Mouse (Mus musculus): ENCODE data around the gene Dgkq. TPM values are rescaled to one million over a fixed set of nuclear protein-coding genes. Genes with fewer than 3 reads are reported as not detected.

Dgkq gene
- polyA plus RNA-seq, 1 experiment from 2014 or later = 11.7 TPM

- peak overlapping the region; percentile 90 for H3K4me3 ChIP-seq
- no peaks in the 10 kb centered on the region for H3K27me3 ChIP-seq
- peak overlapping the region; percentile 89 for H3K27ac ChIP-seq
- WGBS = 2% methylated on average over 32 of the region's 32 CpGs
- peaks cover 23% of the 10 kb centered on the region for H3K4me1 ChIP-seq
- ATAC-seq (ENCODE audit: borderline replicate concordance, extremely low read depth, low FRiP score, low TSS enrichment) = peak; percentile 88
- peaks cover 5% of the 10 kb centered on the region; the same call in 1 of the 2 replicates for H3K36me3 ChIP-seq
- H3K4me2 ChIP-seq = peak overlapping the region; percentile 86
- no peaks in the 10 kb centered on the region for H3K9me3 ChIP-seq
- H3K9ac ChIP-seq = peak overlapping the region; percentile 95
These were observed 40.4 kb downstream of the Dgkq start for GRCm38 (mm10) chr5:108628891-108629633.

- Histone ChIP-seq H3K4me1 (peaks cover 23% of the 10 kb centered on the region), H3K36me3 (peaks cover 30% of the 10 kb centered on the region), H3K9ac (no peak overlapping the region), H3K27me3 (no peaks in the 10 kb centered on the region), H3K27ac (no peak overlapping the region), H3K4me2 (no peak overlapping the region), H3K9me3 (no peaks in the 10 kb centered on the region), H3K4me3 (no peak overlapping the region)
- ATAC-seq (ENCODE audit: borderline replicate concordance, extremely low read depth, low FRiP score, low TSS enrichment) = no peak
- 82% methylated on average over 4 of the region's 4 CpGs for WGBS
These were observed 43.3 kb downstream of the Dgkq start for GRCm38 (mm10) chr5:108626050-108626660.

GRCm38 (mm10) chr5:108621870-108622269 lies 47.6 kb downstream of the Dgkq start:
- 57% methylated on average over 2 of the region's 2 CpGs for WGBS
- Histone ChIP-seq H3K9me3 (no peaks in the 10 kb centered on the region), H3K9ac (no peak overlapping the region), H3K27me3 (no peaks in the 10 kb centered on the region), H3K27ac (no peak overlapping the region), H3K36me3 (peaks cover 42% of the 10 kb centered on the region), H3K4me1 (no peaks in the 10 kb centered on the region), H3K4me2 (no peak overlapping the region), H3K4me3 (no peak overlapping the region)
- ATAC-seq (ENCODE audit: borderline replicate concordance, extremely low read depth, low FRiP score, low TSS enrichment) = no peak

GRCm38 (mm10) chr5:108610426-108610825 lies 59.0 kb downstream of the Dgkq start:
- Histone ChIP-seq H3K27me3 (no peaks in the 10 kb centered on the region), H3K9ac (no peak overlapping the region), H3K9me3 (no peaks in the 10 kb centered on the region), H3K4me2 (no peak overlapping the region), H3K36me3 (peaks cover 92% of the 10 kb centered on the region), H3K4me1 (no peaks in the 10 kb centered on the region), H3K27ac (no peak overlapping the region), H3K4me3 (no peak overlapping the region)
- WGBS = 92% methylated on average over 1 of the region's 1 CpGs
- no peak for ATAC-seq (ENCODE audit: borderline replicate concordance, extremely low read depth, low FRiP score, low TSS enrichment)

DNA sequence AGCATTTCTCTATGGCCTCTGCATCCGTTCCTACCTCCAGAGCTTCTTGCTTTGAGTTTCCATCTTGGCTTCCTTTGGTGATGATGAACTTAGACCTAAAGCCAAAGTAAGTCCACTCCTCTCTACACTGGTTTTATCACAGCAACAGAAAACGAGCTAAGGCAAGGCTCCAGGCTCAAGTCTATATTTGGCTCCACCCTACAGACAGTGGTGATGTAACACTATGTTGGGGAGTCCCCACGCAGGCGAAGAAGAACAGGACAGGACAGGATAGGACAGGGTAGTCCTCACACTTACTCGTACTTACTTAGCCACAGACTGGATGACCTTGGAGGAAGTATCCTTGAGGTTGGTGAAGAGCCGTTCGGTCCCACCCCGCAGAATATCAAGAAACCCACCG lies 66.9 kb downstream of the Dgkq start:
- H3K36me3 ChIP-seq = peaks cover 85% of the 10 kb centered on the region
- ATAC-seq (ENCODE audit: borderline replicate concordance, extremely low read depth, low FRiP score, low TSS enrichment) = no peak
- WGBS = 90% methylated on average over 9 of the region's 9 CpGs
- no peak overlapping the region for H3K9ac ChIP-seq
- H3K9me3 ChIP-seq = no peaks in the 10 kb centered on the region
- no peak overlapping the region for H3K4me3 ChIP-seq
- H3K27ac ChIP-seq = no peak overlapping the region
- no peak overlapping the region for H3K4me2 ChIP-seq
- H3K27me3 ChIP-seq = no peaks in the 10 kb centered on the region
- H3K4me1 ChIP-seq = no peaks in the 10 kb centered on the region

GRCm38 (mm10) chr5:108599923-108600322 lies 69.5 kb downstream of the Dgkq start:
- H3K27me3 ChIP-seq = no peaks in the 10 kb centered on the region
- no peak for ATAC-seq (ENCODE audit: borderline replicate concordance, extremely low read depth, low FRiP score, low TSS enrichment)
- peak overlapping the region; percentile 53 for H3K27ac ChIP-seq
- no peak overlapping the region for H3K4me2 ChIP-seq
- H3K36me3 ChIP-seq = peaks cover 86% of the 10 kb centered on the region
- no peak overlapping the region for H3K9ac ChIP-seq
- no peak overlapping the region for H3K4me3 ChIP-seq
- no peaks in the 10 kb centered on the region for H3K9me3 ChIP-seq
- H3K4me1 ChIP-seq = no peaks in the 10 kb centered on the region
- WGBS = 51% methylated on average over 1 of the region's 1 CpGs

Other genes starting within 250 kb of the Dgkq start
- 344 and 363 TPM in 2 replicates for gene Atp5k, start 235.2 kb downstream of the Dgkq start, polyA plus RNA-seq (2015; fragmentation: Nextera tagmentation; extraction: Ambion mirVana)
- gene Mfsd7a, start 220.8 kb downstream of the Dgkq start, polyA plus RNA-seq (2015; fragmentation: Nextera tagmentation; extraction: Ambion mirVana) = 0.24 and 0.34 TPM in 2 replicates
- 17.2 and 19.3 TPM in 2 replicates for gene Pcgf3, start 208.4 kb downstream of the Dgkq start, polyA plus RNA-seq (2015; fragmentation: Nextera tagmentation; extraction: Ambion mirVana)
- 0.57 and 0.98 TPM in 2 replicates for gene Cplx1, start 119.6 kb downstream of the Dgkq start, polyA plus RNA-seq (2015; fragmentation: Nextera tagmentation; extraction: Ambion mirVana)
- 46.5 and 49.0 TPM in 2 replicates for gene Gak, start 39.9 kb downstream of the Dgkq start, polyA plus RNA-seq (2015; fragmentation: Nextera tagmentation; extraction: Ambion mirVana)
- 28.3 and 29.5 TPM in 2 replicates for gene Tmem175, start 39.9 kb downstream of the Dgkq start, polyA plus RNA-seq (2015; fragmentation: Nextera tagmentation; extraction: Ambion mirVana)
- 12.1 and 14.5 TPM in 2 replicates for gene Idua, start 9.3 kb downstream of the Dgkq start, polyA plus RNA-seq (2015; fragmentation: Nextera tagmentation; extraction: Ambion mirVana)
- gene Slc26a1, start 5.9 kb upstream of the Dgkq start, polyA plus RNA-seq (2015; fragmentation: Nextera tagmentation; extraction: Ambion mirVana) = 0.39 and 0.50 TPM in 2 replicates
- gene Fgfrl1, start 22.7 kb upstream of the Dgkq start, polyA plus RNA-seq (2015; fragmentation: Nextera tagmentation; extraction: Ambion mirVana) = 35.8 and 36.3 TPM in 2 replicates
- not detected in 2 replicates for gene Rnf212, start 105.3 kb upstream of the Dgkq start, polyA plus RNA-seq (2015; fragmentation: Nextera tagmentation; extraction: Ambion mirVana)
- gene Tmed11, start 125.7 kb upstream of the Dgkq start, polyA plus RNA-seq (2015; fragmentation: Nextera tagmentation; extraction: Ambion mirVana) = not detected in 2 replicates
- not detected in 2 replicates for gene Vmn2r8, start 139.2 kb upstream of the Dgkq start, polyA plus RNA-seq (2015; fragmentation: Nextera tagmentation; extraction: Ambion mirVana)
- gene Vmn2r9, start 182.9 kb upstream of the Dgkq start, polyA plus RNA-seq (2015; fragmentation: Nextera tagmentation; extraction: Ambion mirVana) = not detected in 2 replicates